Mouse (Mus musculus): ENCODE measurements at regions not wholly inside any gene's neighbourhood (a gene's known extent, or its start where the extent isn't known, plus 50 kb on each side); places are given as distances from the start of the nearest gene placed in this dataset.

DNA sequence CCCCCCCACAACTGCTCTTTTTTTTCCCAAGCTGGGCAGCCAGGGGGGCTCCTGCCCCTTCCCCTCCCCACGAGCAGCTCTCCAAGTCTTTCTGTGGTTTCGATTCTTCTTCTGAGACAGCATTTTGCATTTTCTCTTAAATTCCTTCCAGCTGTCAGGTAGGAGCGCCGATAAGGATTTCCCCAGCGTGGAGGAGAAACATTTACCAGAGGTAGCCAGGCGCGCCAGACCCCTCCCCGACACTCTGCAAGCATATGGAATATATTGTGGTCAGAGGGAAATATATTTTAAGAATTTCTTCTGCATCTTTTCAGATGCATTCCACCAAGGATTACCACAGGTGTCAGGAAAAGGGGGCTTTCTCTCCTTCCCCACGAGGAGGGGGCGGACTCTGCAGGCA, 111.9 kb downstream of the Tbx5 start:
- no peak for DNase-seq (ENCODE audit: low spot score in 2 of 2)

DNA sequence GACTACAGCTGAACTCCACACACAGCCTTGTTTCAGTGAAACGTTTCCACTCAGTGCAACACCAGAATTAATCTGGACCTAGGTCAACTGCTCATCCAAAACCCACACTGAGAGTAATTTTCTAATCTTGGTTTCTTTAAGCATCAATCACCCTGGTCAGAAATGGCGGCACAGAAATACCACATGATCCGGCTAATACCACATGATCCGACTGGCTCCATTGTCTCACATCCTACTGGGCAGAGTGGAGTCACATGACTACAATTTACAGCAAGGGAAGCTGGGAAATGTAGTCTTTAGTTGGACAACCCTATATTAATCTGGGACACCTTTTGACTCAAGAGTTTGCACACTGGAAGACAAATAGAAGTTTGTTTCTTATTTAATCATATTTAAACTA, 115.9 kb downstream of the Tbx5 start:
- DNase-seq (ENCODE audit: low spot score in 2 of 2), result no peak

DNA sequence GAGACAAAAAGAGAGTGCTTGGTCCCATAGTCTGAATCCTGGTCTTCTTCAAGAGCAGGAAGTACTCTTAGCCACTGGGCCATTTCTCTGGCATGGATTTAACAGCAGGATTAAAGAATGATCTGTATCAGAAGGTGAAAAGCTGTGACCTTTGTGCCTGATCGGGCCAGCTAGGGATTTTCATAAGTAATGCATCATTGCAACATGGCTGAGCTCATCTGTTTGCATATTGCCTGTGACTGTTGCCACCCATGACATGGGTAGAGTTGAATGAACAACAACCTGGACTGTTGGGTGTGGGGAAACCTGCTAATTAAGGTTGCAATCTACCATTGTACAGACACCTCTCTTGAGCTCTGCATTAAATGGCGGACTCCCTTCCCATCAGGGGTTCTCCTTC, 119.6 kb downstream of the Tbx5 start:
- no peak for DNase-seq (ENCODE audit: low spot score in 2 of 2)

DNA sequence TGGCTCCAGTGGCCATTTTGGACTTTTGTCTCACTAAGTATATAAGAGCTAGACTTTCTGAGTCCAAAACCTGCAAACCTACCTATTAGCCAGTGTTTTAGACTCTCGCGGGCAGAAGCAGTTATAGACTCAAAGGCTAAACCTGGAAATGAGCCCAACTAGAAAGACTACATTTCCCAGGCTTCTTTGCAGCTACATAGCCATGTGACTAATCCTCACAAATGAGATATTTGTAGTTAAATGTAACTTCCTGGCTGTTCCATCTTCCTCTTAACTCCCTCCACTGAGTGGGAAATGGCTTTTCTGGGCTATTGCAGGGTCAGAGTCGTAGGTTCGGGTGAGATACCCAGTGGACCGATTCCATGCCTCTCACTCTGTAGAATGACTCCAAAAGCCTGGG, 120.7 kb downstream of the Tbx5 start:
- DNase-seq (ENCODE audit: low spot score in 2 of 2), result no peak

DNA sequence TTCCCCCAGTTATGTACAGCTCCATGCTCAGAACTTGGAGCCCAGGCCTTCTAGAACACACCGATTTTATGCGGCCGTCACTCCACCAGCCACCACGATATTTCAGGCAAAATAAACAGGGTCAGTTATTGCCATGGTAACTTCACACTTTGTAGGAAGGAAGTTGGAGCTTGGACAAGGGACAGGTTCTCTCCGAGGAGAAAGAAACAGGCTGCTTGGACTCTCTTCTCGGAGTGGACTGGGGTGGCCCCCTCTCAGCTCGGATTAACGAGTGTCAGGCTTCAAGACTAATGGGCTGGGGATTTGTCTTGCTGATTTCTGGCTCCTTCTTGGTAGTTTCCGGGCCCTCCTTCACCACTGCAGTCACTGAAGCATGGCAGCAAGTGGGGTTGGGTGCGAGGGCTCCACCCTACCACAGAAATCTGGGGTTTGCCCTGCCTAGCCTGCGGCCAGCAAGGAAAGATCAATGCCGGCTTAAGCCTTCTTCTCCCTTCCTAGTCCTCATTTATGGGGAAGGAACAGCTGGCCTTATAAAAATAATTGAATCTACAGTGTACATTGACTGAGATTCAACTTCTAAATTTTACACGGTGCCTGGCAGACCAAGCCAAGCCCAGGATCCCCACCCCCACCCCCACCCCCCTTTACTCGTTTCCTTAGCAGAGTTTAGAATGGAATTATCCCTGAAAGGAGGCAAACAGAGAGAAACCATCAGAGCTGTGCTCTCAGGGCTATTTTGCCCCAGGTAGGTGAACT, 121.5 kb downstream of the Tbx5 start:
- no peak for DNase-seq (ENCODE audit: low spot score in 2 of 2)

DNA sequence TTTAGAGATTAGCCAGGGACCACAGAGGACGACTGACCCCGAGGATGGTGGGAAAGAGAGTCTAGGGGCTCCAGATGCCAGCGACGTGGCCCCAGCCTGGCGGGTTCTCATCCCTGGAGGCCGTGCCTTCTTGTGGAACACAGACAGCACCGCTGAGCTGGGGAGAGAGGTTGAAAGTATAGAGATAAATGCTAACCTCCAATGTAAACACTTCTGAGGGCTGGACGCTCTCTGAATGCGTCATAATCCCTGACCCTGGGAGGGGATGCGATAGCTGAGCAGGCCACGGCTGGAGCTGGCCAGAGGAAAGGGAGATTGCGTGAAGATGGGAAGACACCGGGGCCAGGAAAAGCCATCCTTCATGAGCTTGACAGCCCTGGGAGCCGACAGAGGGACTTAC, 126.5 kb downstream of the Tbx5 start:
- no peak for DNase-seq (ENCODE audit: low spot score in 2 of 2)

DNA sequence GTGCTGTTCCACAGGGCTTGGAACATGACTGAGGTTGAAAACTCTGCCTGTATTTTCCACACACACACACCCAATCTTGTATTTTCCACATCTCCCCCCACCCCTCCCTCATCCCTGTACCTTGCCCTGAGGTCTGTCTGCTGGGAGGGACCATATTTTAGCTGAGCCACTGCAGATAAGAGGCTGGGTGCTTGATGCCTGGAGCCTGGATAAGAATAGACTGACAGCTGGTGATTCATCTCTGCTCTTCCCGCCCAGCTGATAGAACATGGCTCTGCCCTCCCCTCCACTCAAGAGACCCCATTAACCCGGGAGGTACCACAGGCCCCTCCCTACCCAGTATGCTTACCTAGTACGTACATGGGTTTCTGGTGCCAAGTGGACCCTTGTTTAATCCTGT, 132.3 kb downstream of the Tbx5 start:
- no peak for DNase-seq (ENCODE audit: low spot score in 2 of 2)

DNA sequence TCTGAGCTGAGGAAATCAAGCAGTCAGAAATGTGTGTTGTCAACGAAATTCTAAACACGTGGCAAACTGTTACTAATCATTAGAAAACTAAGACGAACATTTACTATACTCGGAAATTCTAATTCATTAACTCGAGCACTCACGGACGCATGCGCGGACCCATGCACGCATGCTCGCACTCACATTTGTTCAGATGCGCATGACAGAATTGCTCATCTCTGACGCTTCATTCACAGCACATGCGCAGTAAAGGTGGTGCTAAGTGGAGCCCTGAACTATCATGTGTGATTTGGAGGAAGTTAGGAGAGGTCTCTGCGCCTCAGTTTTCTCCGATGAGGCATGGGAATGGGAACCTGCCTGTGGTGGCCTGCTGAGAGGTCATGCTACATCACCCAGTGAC, 138.8 kb downstream of the Tbx5 start:
- DNase-seq (ENCODE audit: low spot score in 2 of 2), result peak; percentile 27 to 28

DNA sequence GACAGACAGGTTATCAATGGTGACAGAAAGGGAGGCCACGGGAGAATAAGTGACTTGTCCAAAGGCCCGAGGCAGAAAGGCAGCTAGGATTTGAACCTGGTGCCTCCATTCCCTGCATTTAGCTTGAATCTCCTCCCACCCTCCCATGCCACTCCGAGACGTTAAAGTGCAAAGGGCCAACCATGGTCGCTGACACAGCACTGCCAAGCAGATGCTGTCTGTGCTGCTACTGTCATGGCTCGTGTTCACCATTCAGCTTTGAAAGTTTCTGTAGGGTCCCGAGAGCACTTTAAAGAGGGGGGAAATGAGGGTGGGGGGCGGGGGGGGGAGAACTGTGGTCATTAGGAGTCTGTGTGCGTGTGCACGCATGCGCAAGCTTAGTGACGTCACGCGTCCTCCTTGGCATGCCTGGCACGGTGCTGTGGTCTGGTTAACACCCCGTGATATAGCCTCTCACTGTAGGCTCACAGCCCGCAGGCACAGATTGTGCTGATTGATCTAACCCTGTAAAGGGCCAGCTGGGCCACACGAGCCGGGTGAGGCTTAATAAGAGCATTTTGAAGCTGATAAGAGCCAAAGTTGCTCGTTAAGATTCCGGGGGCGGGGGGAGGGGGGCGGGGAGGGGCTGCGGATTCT, 140.5 kb downstream of the Tbx5 start:
- peak in 1 of 2 experiments; percentile 21 for DNase-seq (ENCODE audit: low spot score in 2 of 2)

DNA sequence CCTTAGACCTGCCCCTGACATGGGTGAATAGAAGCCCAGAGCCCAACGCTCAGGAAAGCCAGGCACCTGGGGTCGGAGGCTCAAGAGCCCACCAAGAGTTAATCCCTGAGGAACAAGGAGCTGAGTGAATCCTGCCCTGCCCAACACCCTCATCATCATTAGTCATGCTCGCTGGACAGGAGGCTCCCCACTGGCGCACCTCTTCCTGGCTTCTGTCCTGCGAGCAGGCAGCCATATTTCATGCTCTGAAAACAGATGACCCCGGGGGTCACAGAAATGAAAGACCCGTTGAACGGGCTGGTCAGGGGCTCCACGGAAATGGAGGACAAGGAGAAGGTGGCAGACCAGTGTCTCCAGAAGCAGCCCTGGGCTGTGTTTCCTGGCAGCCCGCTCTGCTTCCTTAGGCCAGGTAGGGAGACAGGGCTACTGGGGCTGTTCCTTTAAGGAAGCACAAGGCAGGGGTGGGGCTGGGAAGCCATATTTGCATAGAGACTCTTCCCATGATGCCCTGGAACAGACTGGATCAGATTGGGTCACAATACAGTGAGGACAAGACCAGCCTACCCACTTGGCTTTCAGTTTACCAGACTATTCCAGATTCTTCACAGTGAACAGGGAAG, 138.1 kb upstream of the Rbm19 start:
- DNase-seq (ENCODE audit: low spot score in 2 of 2), result no peak

DNA sequence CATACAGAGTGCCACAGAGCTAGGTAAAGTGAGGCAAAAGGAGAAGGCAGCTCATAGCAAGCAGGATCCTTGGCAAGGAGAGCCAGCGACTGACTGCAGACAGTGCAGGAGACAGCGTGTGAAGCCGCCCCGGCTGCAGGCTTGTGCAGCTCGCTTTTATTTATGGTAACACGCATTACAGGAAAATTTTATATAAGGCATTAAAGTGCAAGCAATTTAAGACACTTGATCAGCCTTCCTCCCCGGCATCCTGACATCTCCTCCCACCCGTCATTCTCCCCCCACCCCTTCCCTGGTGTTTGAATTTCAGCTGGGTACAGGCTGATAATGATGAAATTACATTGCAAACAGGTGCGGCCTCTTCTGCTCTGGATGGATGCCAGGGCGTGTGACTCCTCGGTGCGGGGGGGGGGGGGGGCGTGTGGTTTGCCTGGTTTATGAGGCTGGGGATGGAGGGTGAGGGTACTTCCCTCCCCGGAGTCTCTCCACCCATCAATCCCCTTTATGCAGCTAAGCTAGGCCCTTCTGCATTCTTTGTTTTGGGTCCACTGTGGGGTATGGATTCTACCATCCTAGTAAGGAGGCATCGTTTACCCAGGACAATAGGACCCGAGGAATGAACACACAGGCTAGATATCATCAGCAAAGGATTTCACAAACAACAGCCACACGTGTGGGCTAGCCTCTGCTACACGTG, 135.0 kb upstream of the Rbm19 start:
- peak; percentile 48 to 50 for DNase-seq (ENCODE audit: low spot score in 2 of 2)

DNA sequence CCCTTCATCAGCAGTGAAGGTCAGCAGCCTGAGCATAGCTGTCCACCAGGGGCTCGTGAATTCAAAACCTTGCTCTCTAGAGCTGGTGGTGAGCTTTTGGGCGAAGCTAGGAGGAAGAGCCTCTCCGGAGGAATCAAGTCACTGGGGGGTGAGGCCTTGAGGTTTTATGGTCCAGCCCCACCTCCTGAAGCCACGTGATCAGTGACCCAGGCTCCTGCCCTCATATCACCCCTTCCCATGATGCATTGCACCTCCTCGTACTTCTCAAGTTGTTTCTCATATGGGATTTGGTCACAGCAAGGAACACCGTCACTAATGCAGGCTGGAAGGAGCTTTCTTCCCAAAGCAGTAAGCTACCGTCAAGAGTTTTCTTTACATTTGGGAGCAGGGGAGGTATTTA, 132.1 kb upstream of the Rbm19 start:
- no peak for DNase-seq (ENCODE audit: low spot score in 2 of 2)

DNA sequence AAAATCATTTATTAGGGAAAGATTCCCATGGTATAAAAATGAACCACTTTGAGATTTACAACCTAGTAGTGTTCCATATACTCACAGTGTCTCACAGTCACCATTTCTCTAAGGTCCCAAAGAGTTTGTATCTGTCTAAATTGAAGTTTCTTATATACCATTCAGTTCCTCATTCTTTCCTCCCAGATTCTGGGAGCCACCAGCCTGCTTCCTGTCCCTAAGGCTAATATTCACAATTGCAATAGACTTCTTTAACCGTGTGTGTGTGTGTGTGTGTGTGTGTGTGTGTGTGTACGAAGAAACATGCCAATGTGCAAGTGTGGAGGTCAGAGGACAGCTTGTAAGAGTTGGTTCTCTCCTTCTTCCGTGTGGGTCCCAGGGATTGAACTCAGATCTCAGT, 124.1 kb upstream of the Rbm19 start:
- DNase-seq (ENCODE audit: low spot score in 2 of 2), result no peak

DNA sequence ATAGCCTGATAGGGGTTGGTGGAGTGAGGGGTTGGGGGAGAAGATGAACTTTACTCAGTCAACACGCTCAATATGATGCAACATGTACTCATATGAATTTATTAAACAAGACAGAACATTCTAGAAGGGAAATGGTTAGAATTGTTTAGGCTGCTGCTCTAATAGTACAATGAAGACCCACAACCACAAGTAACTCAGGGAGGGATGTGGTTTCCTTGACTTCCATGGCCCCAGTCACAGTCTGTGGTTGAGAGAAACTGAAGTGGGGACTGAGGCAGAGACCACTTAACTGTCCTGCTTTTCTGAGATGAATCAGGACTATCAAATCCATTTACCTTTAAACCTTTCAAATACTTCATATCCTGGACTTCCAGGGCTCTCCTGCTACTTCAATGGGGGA, 120.5 kb upstream of the Rbm19 start:
- DNase-seq (ENCODE audit: low spot score in 2 of 2), result no peak

DNA sequence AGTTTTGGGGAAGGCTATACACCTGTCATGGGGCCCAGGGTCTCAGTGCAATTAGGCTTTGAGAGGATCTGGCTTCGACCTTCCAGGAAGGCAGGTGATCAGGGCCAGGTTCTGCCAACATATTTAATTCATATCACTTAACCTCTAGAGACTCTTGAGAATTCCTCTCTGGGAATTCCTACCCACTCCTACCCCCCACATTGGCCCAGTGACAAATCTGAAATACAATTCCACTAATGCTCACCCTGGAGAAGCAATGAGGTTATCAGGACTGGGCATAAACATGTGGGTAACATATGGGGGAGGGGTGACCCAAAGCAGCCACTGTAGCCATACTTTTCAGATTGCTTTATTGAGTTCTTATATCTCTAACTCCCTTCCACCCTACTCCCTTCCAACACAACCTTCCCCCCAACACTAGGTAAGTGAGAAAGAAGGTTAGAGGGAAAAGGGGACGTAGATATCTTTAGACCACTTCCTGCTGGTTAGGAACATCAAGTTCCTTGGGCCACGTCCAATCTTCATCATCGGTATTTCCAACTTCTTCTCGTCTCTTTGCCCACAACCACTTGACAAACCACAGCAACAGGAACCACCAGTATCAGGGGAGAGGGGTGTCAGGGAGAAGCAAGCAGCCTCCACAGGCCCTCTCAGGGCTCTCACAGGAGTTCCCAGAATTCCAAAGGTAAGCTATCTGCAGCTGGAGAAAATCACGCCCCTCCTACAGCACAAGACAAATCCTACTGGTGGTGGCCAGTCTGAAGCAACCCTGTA, 110.4 kb upstream of the Rbm19 start:
- no peak for DNase-seq (ENCODE audit: low spot score in 2 of 2)

DNA sequence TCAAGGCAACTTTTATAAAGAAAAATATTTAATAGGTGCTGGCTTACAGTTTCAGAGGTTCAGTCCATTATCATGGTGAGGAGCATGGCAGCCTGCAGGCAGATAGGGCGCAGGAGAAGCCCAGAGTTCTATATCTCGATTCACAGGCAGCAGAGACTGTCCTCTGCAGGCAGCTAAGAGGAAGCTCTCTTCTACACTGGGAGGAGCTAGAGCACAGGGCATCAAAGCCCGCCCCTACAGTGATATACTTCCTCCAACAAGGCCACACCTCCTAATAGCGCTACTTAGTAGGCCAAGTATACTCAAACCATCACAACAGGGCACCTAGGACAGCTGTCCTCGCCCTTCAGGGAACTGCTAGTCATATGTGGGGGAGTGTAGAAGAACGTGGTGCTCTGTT, 108.5 kb upstream of the Rbm19 start:
- no peak for DNase-seq (ENCODE audit: low spot score in 2 of 2)

DNA sequence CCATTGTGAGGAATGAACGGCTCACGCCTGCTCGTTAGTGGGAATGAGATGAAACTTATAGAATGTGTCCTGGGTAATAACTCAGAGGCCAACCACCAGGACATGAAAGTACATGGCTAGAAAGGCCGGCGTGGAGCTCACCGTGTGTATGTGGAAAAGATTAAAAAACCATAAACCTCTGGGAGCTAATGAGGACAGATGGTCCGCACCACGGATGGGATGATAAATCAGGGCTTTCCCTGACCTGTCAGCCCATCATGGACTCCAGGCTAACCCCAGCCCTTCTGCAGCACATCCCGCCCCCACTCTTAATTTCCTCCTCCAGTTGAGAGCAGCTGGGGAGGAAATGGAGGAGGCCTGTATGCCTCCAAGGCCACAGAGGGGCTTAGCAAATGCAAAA, 108.0 kb upstream of the Rbm19 start:
- no peak for DNase-seq (ENCODE audit: low spot score in 2 of 2)

DNA sequence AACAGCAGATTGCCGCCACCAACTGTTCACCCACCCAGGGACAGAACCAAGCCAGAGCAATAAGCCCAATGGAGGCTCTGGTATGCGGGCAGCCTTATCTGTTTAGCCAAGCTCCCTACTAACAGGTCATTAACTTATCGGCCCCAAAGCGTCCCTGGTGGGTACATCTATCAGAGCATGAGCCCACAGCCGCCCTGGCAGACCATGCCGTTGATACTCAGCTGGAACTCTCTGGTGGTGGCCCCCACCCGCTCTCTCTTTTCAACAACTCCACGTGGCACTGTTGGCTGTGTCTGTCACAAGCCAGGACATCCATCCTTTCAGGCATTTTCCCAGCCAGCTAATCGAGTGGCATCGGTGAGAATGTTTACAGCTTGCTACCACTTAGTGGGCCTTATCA, 100.8 kb upstream of the Rbm19 start:
- no peak for DNase-seq (ENCODE audit: low spot score in 2 of 2)

DNA sequence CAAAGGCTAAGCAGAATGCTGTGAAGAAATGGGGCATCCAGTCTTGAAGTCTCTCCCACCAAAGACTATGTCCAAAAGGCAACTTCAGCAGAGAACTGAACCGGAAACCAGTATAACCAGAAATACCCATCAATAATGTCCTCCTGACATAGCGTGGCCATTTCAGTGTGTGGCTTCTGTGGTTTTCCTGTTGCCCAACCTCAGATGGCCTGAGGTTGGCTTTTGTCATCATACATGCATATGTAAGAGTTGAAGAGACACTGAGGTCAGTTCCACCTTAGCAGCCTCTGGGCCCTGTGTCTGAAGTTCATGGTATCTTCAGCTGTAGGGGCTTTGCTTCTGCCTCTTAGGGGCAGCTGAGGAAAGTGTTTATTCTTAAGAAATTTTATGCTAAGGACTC, 98.1 kb upstream of the Rbm19 start:
- DNase-seq (ENCODE audit: low spot score in 2 of 2), result no peak

DNA sequence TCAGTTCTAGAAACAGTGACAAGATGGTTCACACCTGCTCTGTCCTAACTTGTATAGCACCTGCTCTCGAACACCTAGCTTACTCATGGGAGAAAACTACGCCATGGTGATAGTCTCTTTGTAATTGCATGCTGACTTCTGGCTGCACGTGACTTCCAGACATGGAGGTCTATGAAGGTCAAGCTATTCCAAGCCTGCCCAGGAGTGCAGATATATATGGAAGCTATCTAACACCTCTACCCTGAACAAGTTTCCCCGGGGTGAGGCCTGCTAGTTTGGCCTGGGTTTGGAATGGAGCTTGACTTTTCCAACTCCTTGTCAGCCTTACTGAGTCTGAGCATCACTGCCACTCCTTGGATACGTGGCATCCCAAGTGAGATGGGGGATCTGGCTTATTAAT, 95.5 kb upstream of the Rbm19 start:
- DNase-seq (ENCODE audit: low spot score in 2 of 2), result no peak

DNA sequence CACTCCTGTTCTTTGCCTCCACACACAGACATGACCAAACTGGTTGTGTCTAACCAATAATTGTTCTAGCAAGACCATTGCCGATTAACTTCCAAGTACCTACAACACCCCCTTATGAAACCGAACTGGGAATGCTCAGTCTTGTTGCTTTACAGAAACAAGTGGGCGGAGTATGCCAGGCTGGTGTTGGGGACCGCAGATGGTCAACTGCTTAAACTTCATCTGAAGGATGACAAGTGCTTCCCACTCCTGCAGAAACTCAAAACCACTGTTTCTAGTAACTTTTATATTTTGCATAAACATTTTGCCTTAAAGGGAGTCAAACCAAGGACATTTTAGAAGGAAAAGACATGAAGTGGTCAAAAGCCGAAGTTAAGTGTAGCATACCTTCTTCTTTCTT, 94.0 kb upstream of the Rbm19 start:
- peak in 1 of 2 experiments; percentile 4 for DNase-seq (ENCODE audit: low spot score in 2 of 2)

DNA sequence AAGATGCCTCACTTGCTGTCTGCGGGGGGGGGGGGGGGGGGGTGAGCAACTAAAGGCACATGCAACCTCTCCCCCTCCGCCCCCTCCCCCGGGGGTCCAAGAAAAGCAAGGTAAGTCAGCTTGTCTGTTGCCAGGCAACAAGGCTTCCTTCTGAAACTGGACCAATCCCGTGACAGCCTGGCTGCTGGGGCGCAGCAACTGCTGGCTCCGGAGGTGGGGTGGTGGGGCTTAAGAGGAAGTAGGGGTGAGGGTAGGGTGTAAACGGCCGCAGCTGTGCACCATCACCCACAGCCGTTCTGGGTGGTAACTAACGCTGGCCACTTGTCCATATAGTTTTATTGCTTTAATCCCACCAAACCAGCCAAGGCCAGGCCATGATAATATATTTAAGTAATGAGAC, 92.2 kb upstream of the Rbm19 start:
- peak; percentile 29 to 41 for DNase-seq (ENCODE audit: low spot score in 2 of 2)
